Mouse (Mus musculus): ENCODE measurements around the gene Tor1aip2.

Gene Tor1aip2

GRCm38 (mm10) chr1:156041451-156042241 is 6.4 kb downstream of the Tor1aip2 start:
- DNase-seq (ENCODE audit: low spot score), result no peak

- no peak for DNase-seq (ENCODE audit: low spot score)
Observed at GRCm38 (mm10) chr1:156042481-156042880, 7.3 kb downstream of the Tor1aip2 start.

GRCm38 (mm10) chr1:156043027-156043426 is 7.8 kb downstream of the Tor1aip2 start:
- DNase-seq (ENCODE audit: low spot score), result no peak

GRCm38 (mm10) chr1:156044211-156044611 is 9.0 kb downstream of the Tor1aip2 start:
- no peak for DNase-seq (ENCODE audit: low spot score)

GRCm38 (mm10) chr1:156046688-156047087 is 11.5 kb downstream of the Tor1aip2 start:
- no peak for DNase-seq (ENCODE audit: low spot score)

GRCm38 (mm10) chr1:156058207-156058606 is 23.0 kb downstream of the Tor1aip2 start:
- no peak for DNase-seq (ENCODE audit: low spot score)

GRCm38 (mm10) chr1:156062193-156062592 is 27.0 kb downstream of the Tor1aip2 start:
- no peak for DNase-seq (ENCODE audit: low spot score)

GRCm38 (mm10) chr1:156066133-156066532 is 30.9 kb downstream of the Tor1aip2 start:
- no peak for DNase-seq (ENCODE audit: low spot score)

- DNase-seq (ENCODE audit: low spot score), result no peak
Observed at GRCm38 (mm10) chr1:156070106-156070505, 34.9 kb downstream of the Tor1aip2 start.

- DNase-seq (ENCODE audit: low spot score), result no peak
Observed at GRCm38 (mm10) chr1:156073169-156073821, 38.1 kb downstream of the Tor1aip2 start.

GRCm38 (mm10) chr1:156074575-156074974 is 39.4 kb downstream of the Tor1aip2 start:
- no peak for DNase-seq (ENCODE audit: low spot score)

- DNase-seq (ENCODE audit: low spot score), result no peak
Observed at GRCm38 (mm10) chr1:156076474-156076873, 41.3 kb downstream of the Tor1aip2 start.

- no peak for DNase-seq (ENCODE audit: low spot score)
Observed at GRCm38 (mm10) chr1:156077655-156078054, 42.5 kb downstream of the Tor1aip2 start.

GRCm38 (mm10) chr1:156084603-156085002 is 49.4 kb downstream of the Tor1aip2 start:
- no peak for DNase-seq (ENCODE audit: low spot score)

GRCm38 (mm10) chr1:156085770-156086169 is 50.6 kb downstream of the Tor1aip2 start:
- no peak for DNase-seq (ENCODE audit: low spot score)

GRCm38 (mm10) chr1:156087586-156087985 is 52.4 kb downstream of the Tor1aip2 start:
- no peak for DNase-seq (ENCODE audit: low spot score)

- no peak for DNase-seq (ENCODE audit: low spot score)
Observed at GRCm38 (mm10) chr1:156089561-156089960, 54.4 kb downstream of the Tor1aip2 start.

GRCm38 (mm10) chr1:156090042-156090441 is 54.8 kb downstream of the Tor1aip2 start:
- no peak for DNase-seq (ENCODE audit: low spot score)

- no peak for DNase-seq (ENCODE audit: low spot score)
Observed at GRCm38 (mm10) chr1:156091811-156092210, 56.6 kb downstream of the Tor1aip2 start.

- DNase-seq (ENCODE audit: low spot score), result no peak
Observed at GRCm38 (mm10) chr1:156103763-156104162, 68.6 kb downstream of the Tor1aip2 start.

GRCm38 (mm10) chr1:156105381-156105780 is 70.2 kb downstream of the Tor1aip2 start:
- no peak for DNase-seq (ENCODE audit: low spot score)

- no peak for DNase-seq (ENCODE audit: low spot score)
Observed at GRCm38 (mm10) chr1:156107424-156107823, 72.2 kb downstream of the Tor1aip2 start.

- DNase-seq (ENCODE audit: low spot score), result no peak
Observed at GRCm38 (mm10) chr1:156108400-156108799, 73.2 kb downstream of the Tor1aip2 start.

Data from left cerebral cortex, adult 11 months (tissue).